In genomic region chr6:119348234-119348633, GRCm38 (mm10) we compare ENCODE assay signal across 8 mouse cellular contexts. TPM values are rescaled to one million over a fixed set of nuclear protein-coding genes. Genes with fewer than 3 reads are reported as not detected.
DNase-seq lines count a peak whose midpoint lies in the region; ATAC-seq and TF ChIP-seq lines count a peak whose summit lies in the region.

No protein-coding gene starts in this region.

- peaks cover 6% of the 10 kb centered on the region for H3K36me3 ChIP-seq in liver, embryonic 13.5 days
- H3K36me3 ChIP-seq in neural tube, embryonic 12.5 days: peaks cover 5% of the 10 kb centered on the region; the same call in 1 of the 2 replicates

- TF ChIP-seq CTCF in cortical plate, adult 2 months (IDR thresholded peaks at IDR 0.05; ENCODE audit: extremely low read depth, insufficient read depth, low read length): peak; percentile 82

- peaks cover 2% of the 10 kb centered on the region; the same call in 1 of the 2 replicates for H3K4me1 ChIP-seq in cortical plate, adult 2 months (ENCODE audit: control insufficient read depth, insufficient read depth, low read length)
- H3K4me1 ChIP-seq in liver, embryonic 13.5 days (replicated peaks): no peaks in the 10 kb centered on the region
- no peaks in the 10 kb centered on the region for H3K4me1 ChIP-seq in neural tube, embryonic 12.5 days

- no peak overlapping the region for H3K4me3 ChIP-seq in cortical plate, adult 2 months (ENCODE audit: insufficient read depth, low read length)
- H3K4me3 ChIP-seq in liver, embryonic 13.5 days (replicated peaks): no peak overlapping the region
- no peak overlapping the region for H3K4me3 ChIP-seq in neural tube, embryonic 12.5 days

- ATAC-seq in liver, embryonic 13.5 days (ENCODE audit: low read depth): no peak
- ATAC-seq in neural tube, embryonic 12.5 days (ENCODE audit: low FRiP score, low read depth): peak; percentile 22; the same call in 1 of the 2 replicates

- H3K9me3 ChIP-seq in liver, embryonic 13.5 days (replicated peaks): no peaks in the 10 kb centered on the region
- H3K9me3 ChIP-seq in neural tube, embryonic 12.5 days: no peaks in the 10 kb centered on the region

- no peak overlapping the region for H3K27ac ChIP-seq in cortical plate, adult 2 months (ENCODE audit: insufficient read depth, low read length)
- no peak overlapping the region for H3K27ac ChIP-seq in liver, embryonic 13.5 days
- H3K27ac ChIP-seq in neural tube, embryonic 12.5 days: no peak overlapping the region

- DNase-seq in A20 (ENCODE audit: low read depth, low spot score): peak; percentile 70
- DNase-seq in adipocyte (ENCODE audit: low spot score): peak; percentile 83
- DNase-seq in gastrocnemius, postnatal 36 days: peak; percentile 70 to 73
- peak; percentile 90 for DNase-seq in kidney, postnatal 10 days
- peak; percentile 29 for DNase-seq in liver, embryonic 13.5 days
- peak; percentile 88 for DNase-seq in testis, postnatal 10 days (ENCODE audit: low spot score)

- intact Hi-C loops in gastrocnemius, postnatal 36 days (cut with DNase I): loop anchor here (5.0 kb wide), 1 partner anchor 216 kb away; no protein-coding TSS in a partner anchor

- no peak for TF ChIP-seq POLR2A in cortical plate, adult 2 months (IDR thresholded peaks at IDR 0.05; ENCODE audit: extremely low read depth, insufficient read depth, low read length)

- H3K9ac ChIP-seq in liver, embryonic 13.5 days: no peak overlapping the region
- H3K9ac ChIP-seq in neural tube, embryonic 12.5 days: no peak overlapping the region

- 0% methylated on average over 1 of the region's 1 CpGs for WGBS in liver, embryonic 13.5 days (ENCODE audit: insufficient replicate concordance)
- WGBS in neural tube, embryonic 12.5 days: 4% methylated on average over 1 of the region's 1 CpGs

- H3K27me3 ChIP-seq in liver, embryonic 13.5 days: no peaks in the 10 kb centered on the region
- H3K27me3 ChIP-seq in neural tube, embryonic 12.5 days (replicated peaks): no peaks in the 10 kb centered on the region

- no peak overlapping the region for H3K4me2 ChIP-seq in liver, embryonic 13.5 days
- H3K4me2 ChIP-seq in neural tube, embryonic 12.5 days (replicated peaks): no peak overlapping the region

RNA-seq across cellular contexts. Expression of gene Lrtm2, which starts 17.7 kb away (rescaled TPM):
- 49.9 and 50.2 TPM in 2 replicates for polyA plus RNA-seq in cortical plate, adult 2 months (2012; rRNA removed)
- under 1 TPM; 0.31 to 0.47 TPM for total RNA-seq in gastrocnemius, postnatal 36 days (2021)
- polyA plus RNA-seq in liver, embryonic 13.5 days (2015; fragmentation: Nextera tagmentation; extraction: Ambion mirVana): 0.03 TPM in 1 of 2 replicates, not detected in the other
- polyA plus RNA-seq in neural tube, embryonic 12.5 days (2016; fragmentation: Nextera tagmentation; extraction: Ambion mirVana): 0.78 and 1.1 TPM in 2 replicates

Comparison
In these comparisons a context has a peak if more than half of its experiments do, and no peak if none do; other contexts are left out.
1. DNase-seq: peak in every context shown above with its lines; median percentile 90 in kidney, postnatal 10 days; 88 in testis, postnatal 10 days; 83 in adipocyte; 72 in gastrocnemius, postnatal 36 days; 70 in A20; 29 in liver, embryonic 13.5 days.
2. RNA of gene Lrtm2, which starts 17.7 kb away (polyA plus RNA-seq): 49.9 to 50.2 TPM in cortical plate, adult 2 months; 0.78 to 1.1 TPM in neural tube, embryonic 12.5 days and 0.03 TPM in liver, embryonic 13.5 days; every median in the first group is over 10 times any median in the second.